Mouse (Mus musculus) cerebellum, adult 11 months (tissue): ENCODE data around the gene Sec14l2.
A peak's percentile ranks its signal among the peaks of the same experiment; 100 is the strongest.

Experiments
- DNase-seq: peaks from one replicate; pipeline ENCODE4 v3.0.0; 2022

Sec14l2 gene

DNA sequence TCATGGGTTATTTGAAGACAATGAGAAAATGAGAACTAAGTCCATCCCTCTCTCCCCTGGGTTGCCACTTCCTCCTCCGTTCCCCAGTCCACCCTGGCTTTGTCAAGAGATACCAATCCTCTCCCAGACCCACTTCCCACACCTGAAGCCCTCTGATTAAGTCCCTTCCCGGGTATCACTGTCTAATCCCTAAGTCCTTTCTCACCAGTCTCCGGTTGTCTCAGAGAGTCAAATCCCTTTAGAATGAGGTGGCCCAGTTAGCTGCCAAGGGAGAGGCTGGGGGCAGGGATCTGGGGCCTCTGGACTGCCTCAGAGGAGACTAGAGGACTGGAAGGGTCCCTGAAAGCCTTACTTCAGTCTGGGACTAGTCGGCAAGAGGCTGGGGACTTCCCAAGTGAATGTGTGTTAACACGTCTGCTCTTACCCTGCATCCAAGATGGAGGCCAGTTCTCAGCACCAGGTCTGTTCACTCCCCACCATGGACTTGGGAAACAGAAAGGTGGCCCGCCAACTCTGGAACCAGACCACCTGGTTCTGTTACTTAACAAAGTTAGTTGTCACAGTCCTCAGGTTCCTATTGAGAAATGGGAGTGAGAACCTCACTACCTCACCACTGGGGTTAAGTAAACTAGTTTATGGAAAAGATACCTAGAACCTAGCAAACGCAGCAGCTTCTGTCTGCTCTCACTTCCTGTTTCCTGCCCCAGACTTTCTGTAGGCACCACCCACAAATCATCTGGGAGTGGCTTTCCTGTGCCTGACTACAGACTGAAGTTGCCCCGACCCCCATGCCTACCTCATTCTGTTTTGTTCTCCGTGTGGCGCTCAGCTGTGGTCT lies at the start of gene Sec14l2:
Sec14l2 (minus strand) TSS at position 674 of the 838 bp plus-strand sequence.
- DNase-seq: no peak

DNA sequence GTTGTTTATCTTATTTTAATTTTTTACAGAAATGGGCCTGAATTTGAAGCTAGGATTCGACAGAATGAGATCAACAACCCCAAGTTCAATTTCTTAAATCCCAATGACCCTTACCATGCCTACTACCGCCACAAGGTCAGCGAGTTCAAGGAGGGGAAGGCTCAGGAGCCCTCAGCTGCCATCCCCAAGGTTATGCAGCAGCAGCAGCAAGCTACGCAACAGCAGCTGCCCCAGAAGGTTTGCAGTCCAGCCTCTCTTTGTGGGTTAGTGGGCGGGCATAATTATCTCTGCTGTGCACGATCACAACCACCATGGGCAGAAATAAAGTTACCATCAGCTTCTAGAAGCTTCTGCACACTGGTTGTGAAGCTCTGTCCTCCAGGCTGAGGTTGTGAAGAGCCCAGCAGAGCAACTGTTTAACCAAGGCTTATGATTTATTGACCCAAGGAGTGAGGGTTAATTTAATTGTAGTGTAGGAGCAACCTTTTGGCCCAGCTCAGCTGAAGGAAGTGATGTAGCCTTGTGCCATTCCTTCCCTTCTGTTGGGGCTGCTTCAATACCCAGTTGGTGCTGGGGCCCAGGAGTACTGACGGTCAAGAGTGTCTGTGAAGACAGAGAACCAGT lies 43.4 kb upstream of the Sec14l2 start:
- no peak for DNase-seq

DNA sequence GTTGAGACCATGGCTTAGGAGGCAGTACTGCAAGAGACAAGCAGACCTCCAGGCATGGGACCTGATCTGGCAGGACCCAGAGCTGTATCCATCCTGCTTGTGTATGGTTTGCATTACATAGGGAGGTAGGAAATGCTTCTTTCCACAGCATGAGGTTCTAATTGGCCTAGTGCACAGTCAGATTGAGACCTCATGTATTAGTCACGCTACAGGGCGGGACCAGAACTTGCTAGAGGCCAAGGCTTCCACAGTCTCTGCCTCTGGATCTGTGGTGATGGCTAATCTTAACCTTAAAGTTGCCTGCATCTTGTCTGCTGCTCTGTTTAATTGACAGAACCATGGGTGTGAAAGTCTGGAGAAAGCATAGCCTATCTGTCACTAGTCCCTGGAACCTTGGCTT lies 41.5 kb upstream of the Sec14l2 start:
- no peak for DNase-seq

DNA sequence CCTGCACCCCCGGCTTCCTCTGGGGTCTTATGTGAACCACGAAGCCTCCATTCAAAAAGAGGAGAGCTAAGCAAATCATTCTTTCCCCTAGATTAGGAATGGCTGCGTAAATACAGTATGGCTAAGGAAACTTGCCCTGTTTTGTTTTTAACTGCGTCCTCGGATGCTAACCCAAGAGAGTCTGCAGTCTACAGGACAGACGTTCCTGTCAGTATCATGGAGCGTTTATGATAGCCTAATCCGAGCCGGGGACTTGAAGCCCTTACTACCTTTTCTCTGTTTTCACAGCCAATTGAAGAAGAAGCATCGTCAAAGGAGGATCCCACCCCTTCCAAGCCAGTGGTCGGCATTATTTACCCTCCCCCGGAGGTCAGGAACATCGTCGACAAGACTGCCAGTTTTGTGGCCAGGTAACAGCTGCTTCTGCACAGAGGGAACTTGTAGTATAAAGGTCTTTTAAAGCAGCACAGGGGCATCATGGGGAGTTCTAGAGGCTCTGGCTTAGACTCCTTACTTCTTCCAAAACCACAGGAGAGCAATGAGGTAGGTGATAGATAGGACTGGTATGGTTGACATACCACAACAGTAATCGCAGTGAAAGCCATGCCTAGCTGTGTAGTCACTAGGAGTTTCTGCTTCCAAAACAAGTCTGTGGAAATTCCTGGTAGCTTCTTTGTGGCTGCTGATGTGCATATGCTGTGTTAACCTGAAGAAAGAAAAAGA lies 37.7 kb upstream of the Sec14l2 start:
- DNase-seq: no peak

DNA sequence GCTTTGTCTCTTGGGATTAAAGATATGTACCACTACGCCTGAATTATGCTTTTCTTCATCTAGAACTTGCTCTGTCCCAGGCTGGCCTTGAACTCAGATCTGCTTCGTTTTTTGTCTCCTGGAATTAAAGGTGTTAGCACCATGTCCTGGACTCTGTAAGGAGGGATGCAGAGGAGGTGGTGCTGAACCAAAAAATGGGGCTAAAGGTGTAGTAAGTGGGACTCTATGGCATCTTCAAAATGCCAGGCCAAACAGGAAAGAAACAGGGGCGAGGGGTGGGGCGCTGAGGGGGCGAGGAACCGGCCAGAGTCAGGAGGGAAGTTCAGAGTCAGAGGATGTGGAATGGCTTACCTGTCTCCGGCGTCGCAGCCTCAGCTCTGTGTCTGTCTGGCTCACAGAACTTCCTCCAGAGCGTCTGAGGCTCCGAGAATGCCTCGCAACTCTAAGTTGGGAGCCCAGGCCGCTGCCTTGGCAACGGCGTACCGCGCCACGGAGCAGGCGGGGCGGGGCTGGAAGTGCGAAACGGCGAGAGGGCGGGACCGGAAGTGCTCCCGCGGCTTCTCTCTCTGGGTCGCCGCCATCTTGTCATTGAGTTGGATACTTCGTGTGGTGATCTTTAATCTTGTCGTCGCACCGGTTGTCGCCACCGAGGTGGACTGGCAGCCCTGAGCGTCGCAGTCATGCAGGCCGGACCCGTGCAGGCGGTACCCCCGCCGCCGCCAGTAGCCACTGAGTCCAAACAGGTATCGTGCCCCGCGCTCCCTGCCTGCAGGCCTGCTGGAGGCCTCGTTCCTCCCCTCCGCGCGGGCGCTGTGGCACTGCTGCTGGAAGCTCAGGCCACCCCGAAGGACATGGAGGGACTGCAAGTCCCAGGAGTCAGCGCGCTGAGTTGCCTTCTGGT lies 36.8 kb upstream of the Sec14l2 start, which contains the start of the genes Ccdc157 and Sf3a1:
Ccdc157 (minus strand) TSS at position 486 of the 901 bp plus-strand sequence.
Sf3a1 (plus strand) TSS at position 543 of the 901 bp plus-strand sequence.
- DNase-seq: peak; percentile 88

DNA sequence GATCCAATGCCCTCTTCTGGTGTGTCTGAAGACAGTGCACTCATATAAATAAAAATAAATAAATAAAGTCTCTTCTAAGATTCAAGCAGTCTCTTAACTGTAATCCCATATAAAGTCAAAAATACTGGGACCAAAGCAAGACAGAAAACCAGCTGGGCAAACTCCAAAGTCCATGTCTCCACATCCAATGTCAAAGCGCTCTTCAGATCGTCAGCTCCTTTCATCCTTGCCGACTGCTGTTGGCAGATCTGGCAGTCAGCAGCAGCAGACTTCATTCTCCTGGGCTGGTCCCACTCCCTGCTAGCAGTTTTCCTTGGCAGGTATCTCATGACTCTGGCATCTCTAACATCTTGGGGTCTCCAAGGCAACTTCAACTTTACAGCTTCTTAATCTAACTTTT lies 35.5 kb upstream of the Sec14l2 start:
- no peak for DNase-seq

DNA sequence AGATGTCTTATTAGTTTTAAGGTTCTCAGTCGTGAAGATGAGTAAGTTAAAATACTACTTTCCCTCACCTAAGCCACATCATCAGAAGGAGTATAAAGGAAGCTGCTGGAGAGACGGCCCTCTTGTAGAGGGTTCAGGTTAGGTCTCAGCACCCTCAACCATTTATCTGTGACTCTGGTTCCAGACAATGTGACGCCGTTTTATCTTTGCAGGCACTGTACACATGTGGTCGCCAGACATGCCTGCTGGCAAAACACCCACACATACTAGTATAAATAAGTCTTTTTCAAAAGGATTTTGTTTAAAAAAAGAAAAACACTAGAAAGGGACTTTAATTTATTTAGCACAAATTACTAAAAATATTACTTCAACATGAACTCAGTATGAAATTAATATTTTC lies 32.4 kb upstream of the Sec14l2 start:
- DNase-seq: no peak

DNA sequence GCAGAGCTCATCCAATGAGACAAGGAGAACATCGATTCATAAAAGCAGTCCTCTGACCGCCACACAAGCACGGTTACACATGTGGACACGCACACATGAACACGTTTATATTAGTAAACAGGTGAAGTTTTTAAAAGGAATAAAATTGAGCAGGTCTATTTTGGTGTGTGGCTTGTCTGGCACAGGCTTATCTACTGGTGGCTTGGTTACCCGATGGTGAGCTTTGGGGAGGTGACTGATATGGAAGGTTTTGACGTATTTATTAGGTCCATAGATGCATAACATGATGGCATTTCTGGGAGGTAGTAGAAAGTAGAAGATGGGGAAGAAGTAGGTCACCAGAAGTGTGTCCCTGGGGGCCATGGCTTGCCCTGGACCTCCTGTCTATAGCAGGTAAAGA lies 30.5 kb upstream of the Sec14l2 start:
- no peak for DNase-seq

DNA sequence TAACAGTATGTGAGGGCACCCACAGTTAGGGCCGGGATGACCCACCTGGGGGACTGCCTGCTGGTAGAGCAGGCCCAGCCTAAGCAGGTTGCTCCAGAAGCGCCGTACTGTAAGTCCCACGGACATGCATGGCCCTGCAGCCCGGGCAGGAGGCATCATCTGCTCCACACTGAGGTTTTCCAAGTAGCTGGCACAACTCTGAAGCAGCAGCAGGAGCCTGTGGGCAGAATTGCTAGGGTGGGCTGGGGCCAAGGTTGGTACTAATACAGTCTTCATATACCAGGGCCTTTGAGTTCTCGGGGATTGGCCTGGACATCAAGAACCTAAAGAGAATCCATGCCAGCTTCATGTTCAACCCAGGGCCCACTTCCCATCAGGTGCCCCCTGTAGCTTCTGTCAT lies 26.7 kb upstream of the Sec14l2 start:
- DNase-seq: no peak

DNA sequence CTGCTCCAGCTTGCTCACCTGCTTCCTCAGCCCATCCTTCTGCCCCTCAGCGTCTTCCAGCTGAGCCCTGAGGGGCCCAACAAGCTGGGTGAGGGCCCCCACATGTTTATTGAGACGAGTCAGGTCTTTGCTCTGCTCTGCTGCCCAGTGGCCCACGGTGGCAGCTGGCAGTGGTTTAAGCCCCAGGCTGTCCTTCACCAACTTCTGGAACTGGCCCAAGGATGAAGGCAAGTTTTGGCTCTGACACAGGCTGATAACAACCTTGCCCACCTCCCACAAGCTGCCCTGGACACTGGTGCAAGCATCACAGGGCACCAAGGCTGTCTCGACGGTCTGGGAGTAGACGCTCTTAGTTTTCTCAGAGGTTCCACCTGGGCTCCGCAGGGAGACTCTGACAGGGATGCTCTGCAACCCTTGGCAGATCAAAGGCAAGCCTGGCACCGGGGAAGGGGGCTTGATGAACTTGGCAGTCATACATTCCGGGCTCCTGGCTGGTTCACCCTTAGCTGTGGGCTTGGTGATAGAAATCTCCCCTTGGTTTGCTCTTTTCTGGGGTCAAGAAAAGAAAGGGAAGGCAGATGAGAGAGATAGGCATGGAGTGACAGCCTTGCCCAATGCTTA lies 25.4 kb upstream of the Sec14l2 start:
- DNase-seq: no peak

DNA sequence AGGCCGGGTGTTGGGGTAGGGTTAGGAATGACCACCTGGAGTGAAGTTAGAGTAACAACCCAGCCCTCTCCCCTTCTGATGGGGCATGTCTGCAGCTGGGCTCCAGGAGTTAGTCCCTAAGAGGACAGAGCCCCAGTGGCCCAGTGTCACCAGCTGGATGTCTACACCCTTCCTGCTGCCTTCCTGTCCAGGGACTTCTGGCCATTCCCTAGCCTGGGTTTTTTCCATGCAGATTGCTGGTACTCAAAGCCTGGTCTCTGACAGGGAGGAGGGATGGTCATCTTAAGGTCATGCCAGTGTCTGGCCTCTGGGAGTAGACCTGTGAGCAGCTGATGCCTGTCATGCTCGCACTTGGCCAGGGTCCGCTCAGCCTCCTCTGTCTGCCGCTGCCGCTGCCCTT lies 24.9 kb upstream of the Sec14l2 start:
- DNase-seq: no peak

DNA sequence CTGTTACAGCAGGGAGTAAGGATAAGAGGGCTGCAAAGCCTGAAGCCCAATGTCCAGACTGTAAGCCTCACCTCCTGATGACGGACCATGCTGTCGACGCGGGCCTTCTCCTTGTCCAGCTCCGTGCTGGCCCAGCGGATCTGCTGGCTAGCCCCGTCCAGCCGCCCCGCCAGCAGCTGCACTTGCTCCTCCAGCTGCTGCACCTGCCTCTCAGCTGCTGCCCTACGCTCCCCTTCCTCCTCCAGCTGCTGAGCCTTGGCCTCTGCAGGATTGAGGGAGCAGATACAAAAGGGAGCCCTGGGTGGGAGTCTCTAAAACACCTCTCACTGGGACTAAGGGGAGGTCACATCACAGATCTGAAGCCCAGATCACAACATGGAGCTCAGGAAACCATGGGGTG lies 23.9 kb upstream of the Sec14l2 start:
- no peak for DNase-seq

DNA sequence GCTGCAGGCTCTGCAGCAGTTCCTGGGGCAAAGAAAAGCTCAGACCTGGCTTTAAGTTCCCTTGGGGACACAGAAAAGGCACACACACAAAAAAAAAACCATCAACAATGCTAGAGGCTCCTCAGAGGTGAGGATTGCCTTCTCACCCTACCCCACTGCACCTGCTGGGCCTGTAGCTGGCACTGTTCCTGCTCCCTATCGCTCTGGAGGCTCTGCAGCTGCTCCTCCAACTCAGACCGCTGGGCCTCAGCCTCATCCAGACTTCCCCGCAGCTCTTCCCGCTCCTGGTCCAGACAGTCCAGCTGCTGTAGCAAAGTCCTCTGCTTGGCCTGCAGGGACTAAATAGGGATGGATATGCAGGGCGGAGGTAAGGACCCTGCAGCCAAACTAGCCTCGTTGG lies 23.2 kb upstream of the Sec14l2 start:
- DNase-seq: no peak

DNA sequence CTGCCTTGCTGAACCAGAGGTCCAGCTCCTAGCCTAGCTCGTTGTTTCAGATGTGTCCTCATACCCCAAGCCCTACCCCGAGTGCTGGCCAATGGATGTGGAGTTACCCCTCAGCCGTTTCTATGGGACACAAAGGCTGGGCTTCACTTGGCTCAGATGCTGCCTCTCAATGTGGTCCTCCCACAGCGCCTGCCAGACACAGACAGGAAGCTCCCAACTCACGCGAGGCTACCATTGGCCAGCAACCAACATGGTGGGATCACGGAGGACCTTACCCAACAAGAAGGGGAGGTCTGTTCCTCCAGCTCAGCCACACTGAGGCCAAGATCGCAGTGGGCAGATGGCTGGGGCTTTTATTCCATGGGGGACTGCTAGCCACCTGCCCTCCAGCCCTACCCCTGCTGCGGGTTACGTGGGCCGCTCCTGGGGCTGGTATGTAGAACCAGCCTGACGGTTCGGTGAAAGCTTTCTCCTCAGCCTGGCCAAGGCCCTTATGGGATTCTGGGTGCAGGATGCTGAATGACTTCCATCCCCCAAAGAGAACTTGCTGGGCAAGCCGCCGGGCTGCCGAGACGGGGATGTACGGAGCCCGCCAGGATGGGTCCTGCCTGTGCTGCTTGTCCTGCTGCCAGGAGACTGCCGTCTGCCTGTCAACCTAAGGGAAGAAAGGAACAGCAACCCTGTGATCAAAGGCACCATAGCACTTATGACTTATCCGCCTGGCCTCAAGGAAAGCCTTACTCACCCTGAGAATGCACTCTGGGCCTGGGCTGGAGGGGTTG lies 20.3 kb upstream of the Sec14l2 start:
- DNase-seq: no peak

DNA sequence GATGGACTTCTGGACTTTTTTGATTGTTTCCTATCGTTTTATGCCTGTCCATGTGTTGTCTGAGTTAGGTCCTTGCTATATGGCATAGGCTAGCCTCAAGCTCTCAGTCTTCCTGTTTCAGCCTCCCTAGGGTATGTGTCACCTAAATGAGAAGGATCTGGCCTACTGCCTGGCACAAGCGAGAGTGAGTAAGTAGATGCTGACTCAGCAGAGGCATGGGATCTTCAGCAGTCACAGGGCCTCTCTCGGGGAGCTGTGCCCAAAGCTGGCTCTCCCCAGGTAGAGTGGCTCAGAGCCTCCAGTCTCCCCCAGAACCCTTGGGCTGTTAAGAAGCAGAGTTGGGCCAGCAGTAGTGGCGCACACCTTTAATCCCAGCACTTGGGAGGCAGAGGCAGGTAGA lies 19.1 kb upstream of the Sec14l2 start:
- DNase-seq: no peak

DNA sequence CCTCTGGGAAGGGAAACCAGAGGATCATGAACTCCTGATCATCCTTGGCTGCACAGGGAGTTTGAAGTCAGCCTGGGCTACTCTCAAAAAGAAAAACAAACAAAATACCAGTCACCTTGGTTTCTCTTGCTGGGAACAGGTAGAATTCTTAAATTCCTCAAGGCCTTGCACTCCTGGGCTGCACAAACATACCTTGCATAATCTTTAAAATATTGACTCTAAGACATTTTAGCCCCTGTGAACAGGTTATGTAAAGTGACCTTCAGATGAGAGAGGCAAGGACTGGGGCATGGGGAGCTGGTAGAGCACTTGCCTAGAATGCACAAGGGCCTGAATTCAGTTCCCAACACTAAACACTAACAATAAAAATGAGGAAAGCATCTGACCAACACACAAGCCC lies 18.3 kb upstream of the Sec14l2 start:
- DNase-seq: no peak

DNA sequence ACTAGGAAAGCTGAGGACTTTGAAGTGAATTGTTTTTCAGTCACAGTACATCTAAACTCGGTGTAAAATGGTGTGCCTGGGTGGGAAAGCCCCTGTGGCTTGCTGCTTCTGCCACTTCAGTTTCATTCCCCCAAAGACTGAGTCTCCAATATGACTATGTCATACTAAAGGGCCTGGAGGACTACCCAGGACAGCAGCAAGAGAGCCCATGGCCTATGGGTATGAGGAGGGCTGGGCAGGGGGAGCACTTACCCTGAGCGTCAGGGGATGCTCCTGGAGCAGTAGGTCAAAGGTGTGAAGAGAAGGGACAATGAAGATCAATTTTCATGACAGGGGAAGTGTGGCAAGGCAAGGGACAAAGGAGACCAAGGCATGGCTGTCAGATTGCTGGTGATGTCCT lies 15.7 kb upstream of the Sec14l2 start:
- DNase-seq: no peak

DNA sequence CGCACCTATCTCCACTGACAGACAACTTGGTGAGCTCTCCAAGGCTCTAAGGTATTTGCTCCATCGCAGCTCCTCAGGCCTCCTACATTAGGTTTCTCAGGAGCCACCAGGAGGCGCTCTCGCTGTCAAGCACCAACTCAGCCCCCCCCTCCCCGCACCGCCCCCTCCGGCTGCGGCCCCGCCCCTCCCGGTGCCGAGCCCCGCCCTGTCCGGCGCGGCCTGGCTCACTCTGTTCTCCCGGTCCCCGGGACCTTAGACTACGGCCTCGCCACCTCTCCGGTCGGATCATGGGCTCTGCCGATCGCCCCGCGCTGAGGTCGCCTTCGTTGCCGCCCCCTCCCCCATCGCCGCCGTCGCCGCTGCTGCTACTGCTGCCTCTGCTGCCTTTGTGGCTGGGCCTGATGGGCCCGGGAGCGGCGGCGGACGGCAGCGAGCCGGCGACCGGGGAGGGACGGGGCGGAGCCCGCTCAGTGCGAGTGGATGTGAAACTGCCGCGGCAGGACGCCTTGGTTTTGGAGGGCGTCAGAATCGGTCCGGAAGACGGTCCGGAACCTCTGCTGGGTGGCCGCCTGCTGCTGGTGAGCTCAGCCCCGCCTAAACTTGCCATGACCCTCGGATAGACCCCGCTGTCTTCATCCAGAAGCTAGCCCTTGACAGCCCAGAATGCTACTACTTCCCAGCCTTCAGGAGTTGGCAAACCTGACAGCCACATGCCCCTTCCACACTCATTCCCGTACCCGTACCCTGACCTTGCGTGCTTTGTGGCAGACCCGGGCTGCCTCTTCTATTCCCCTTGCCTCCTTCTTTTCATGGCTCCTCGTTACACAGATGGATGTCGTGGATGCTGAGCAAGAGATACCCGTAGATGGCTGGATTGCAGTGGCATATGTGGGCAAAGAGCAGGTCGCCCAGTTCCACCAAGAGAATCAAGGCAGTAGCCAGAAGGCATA lies 12.0 kb upstream of the Sec14l2 start, which contains the start of gene Rnf215:
Rnf215 (plus strand) TSS at position 217 of the 950 bp plus-strand sequence.
- DNase-seq: peak; percentile 87

DNA sequence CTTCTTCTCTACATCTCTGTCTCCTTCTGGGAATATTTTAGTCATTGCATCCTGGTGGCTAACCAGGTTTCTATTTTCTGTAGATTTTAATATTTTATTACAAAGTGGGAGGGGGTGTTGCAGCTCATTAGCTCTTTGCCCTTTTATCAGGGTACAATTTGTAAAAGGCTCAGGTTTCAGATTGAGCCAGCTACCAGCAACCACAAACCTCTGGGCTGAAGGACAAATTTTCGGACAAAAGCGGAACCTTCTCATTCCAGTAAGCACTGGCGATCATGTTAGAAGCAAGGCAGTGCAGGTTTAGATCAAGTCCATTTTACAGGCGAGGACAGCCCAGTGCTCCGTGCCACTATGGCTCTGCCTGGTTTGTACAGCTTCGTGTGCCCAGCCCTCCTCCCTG lies 11.2 kb upstream of the Sec14l2 start:
- no peak for DNase-seq

DNA sequence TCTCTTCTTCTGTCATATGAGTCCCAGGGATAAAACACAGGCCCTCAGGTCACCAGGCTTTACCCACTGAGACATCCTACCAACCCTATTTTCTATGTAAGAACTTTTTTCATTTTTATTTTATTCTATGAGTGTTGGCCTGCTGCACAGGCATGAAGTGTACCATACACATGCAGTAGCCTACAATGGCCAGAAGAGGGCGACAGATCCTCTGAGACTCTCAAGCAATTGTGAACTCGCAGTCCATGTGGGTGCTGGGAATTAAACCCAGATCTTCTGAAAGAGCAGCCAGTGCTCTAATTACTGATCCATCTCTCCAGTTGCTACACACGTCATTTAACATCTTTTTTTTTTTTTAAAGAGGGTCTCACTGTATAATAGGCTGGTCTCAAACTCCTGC lies 10.2 kb upstream of the Sec14l2 start:
- no peak for DNase-seq
